Mouse (Mus musculus) liver, adult 2 months (tissue): ENCODE measurements around the gene Cox6b2. TPM values are rescaled to one million over a fixed set of nuclear protein-coding genes. Genes with fewer than 3 reads are reported as not detected.

Experiments used
- DNase-seq: peaks from one replicate; pipeline ENCODE4 v3.0.0-alpha.2; 2011; ENCODE audit warnings: low read depth, low spot score; ENCODE audit errors: extremely low read depth
- H3K27ac ChIP-seq: fragments of 200-500 bp; replicated peaks from 2 replicates; pipeline ENCODE4 v1.5.1; 2012; ENCODE audit warnings: low read depth, mild to moderate bottlenecking, control low read depth, inconsistent platforms, low read length; ENCODE audit not compliant: insufficient read depth
- H3K27me3 ChIP-seq: fragments of 200-500 bp; 2 replicates; pipeline ENCODE4 v1.6.1; 2012; ENCODE audit warnings: mild to moderate bottlenecking, moderate library complexity, low read length, inconsistent platforms; ENCODE audit not compliant: control insufficient read depth, insufficient read depth
- H3K36me3 ChIP-seq: fragments of 200-500 bp; 2 replicates; pipeline ENCODE4 v1.6.1; 2012; ENCODE audit warnings: low read length, inconsistent platforms; ENCODE audit not compliant: control insufficient read depth, insufficient read depth
- H3K4me1 ChIP-seq: fragments of 200-500 bp; 2 replicates; pipeline ENCODE4 v1.6.1; 2011; ENCODE audit warnings: low read length; ENCODE audit not compliant: control insufficient read depth, insufficient read depth
- H3K4me3 ChIP-seq: fragments of 200-500 bp; 2 replicates; pipeline ENCODE4 v1.5.1; 2011; ENCODE audit warnings: low read depth, mild to moderate bottlenecking, control low read depth, low read length, moderate library complexity; ENCODE audit not compliant: insufficient read depth
- H3K79me2 ChIP-seq: fragments of 200-500 bp; 2 replicates; pipeline ENCODE4 v1.6.1; 2012; ENCODE audit warnings: inconsistent platforms, mild to moderate bottlenecking, low read length, moderate library complexity; ENCODE audit not compliant: control insufficient read depth, insufficient read depth
- H3K9ac ChIP-seq: fragments of 200-500 bp; 2 replicates; pipeline ENCODE4 v1.6.1; 2012; ENCODE audit warnings: low read depth, mild to moderate bottlenecking, control low read depth, inconsistent platforms, low read length
- CTCF ChIP-seq: fragments of 200-500 bp; IDR thresholded peaks from 2 replicates; pipeline ENCODE4 v1.5.1; 2011; ENCODE audit warnings: low read depth, low read length, control low read depth
- POLR2A ChIP-seq: fragments of 200-500 bp; IDR thresholded peaks from 2 replicates; pipeline ENCODE4 v1.6.1; 2011; ENCODE audit warnings: low read length, control low read depth; ENCODE audit not compliant: insufficient read depth; ENCODE audit errors: extremely low read depth
- WGBS: fragments of 180-500 bp; shearing (Covaris S2); methylation state at CpG from one replicate; pipeline ENCODE4 v1.1.7; 2018; 5-methylcytosine and 5-hydroxymethylcytosine counted together
- polyA plus RNA-seq: library from polyadenylated mRNA; depleted of rRNA; stranded (reverse); fragments of >200 nt; gene quantifications from 2 replicates; pipeline ENCODE4 v1.2.3, GENCODE M21; 2012
- total RNA-seq: library from RNA; depleted of rRNA; stranded (reverse); fragments of >200 nt; gene quantifications from 2 replicates; pipeline ENCODE4 v1.2.3, GENCODE M21; 2014

Gene Cox6b2
- total and polyA plus RNA-seq, 2 experiments, result 1.3 TPM; not detected in 1

- Histone ChIP-seq H3K27me3 (0 out of 2 replicates have a peak, but pooled peaks cover under 1% of the 10 kb centered on the region), H3K79me2 (no peaks in the 10 kb centered on the region), H3K36me3 (no peaks in the 10 kb centered on the region), H3K4me1 (no peaks in the 10 kb centered on the region), H3K27ac (no peak within 1 kb of the TSS), H3K9ac (no peak within 1 kb of the TSS), H3K4me3 (no peak within 1 kb of the TSS)
- 77% methylated on average over 5 of the region's 5 CpGs for WGBS
- TF ChIP-seq CTCF (no peak), POLR2A (no peak)
- DNase-seq, result no peak
Measured at GRCm38 (mm10) chr7:4771202-4771601, 18.3 kb upstream of the Cox6b2 start, which contains the start of gene Fam71e2. Gene Fam71e2, minus strand, starts transcription at chr7:4771302.

- Histone ChIP-seq H3K9ac (0 out of 2 replicates have a peak overlapping the region, but pooled peaks have one; percentile 2), H3K4me1 (no peaks in the 10 kb centered on the region), H3K27ac (0 out of 2 replicates have a peak overlapping the region, but pooled peaks have one; percentile 0), H3K36me3 (no peaks in the 10 kb centered on the region), H3K27me3 (no peaks in the 10 kb centered on the region), H3K79me2 (no peaks in the 10 kb centered on the region), H3K4me3 (no peak overlapping the region)
- TF ChIP-seq POLR2A (no peak), CTCF (no peak)
- no peak for DNase-seq
- 10% methylated on average over 4 of the region's 4 CpGs for WGBS
Measured at GRCm38 (mm10) chr7:4764946-4765710, 12.2 kb upstream of the Cox6b2 start.

GRCm38 (mm10) chr7:4759670-4760069, 6.8 kb upstream of the Cox6b2 start:
- Histone ChIP-seq H3K27ac (no peak overlapping the region), H3K79me2 (no peaks in the 10 kb centered on the region), H3K4me1 (no peaks in the 10 kb centered on the region), H3K36me3 (no peaks in the 10 kb centered on the region), H3K27me3 (no peaks in the 10 kb centered on the region), H3K4me3 (no peak overlapping the region), H3K9ac (no peak overlapping the region)
- TF ChIP-seq POLR2A (no peak), CTCF (no peak)
- no peak for DNase-seq
- WGBS, result 43% methylated on average over 1 of the region's 1 CpGs

- no peak overlapping the region for H3K9ac ChIP-seq
- no peaks in the 10 kb centered on the region for H3K79me2 ChIP-seq
- H3K4me1 ChIP-seq, result no peaks in the 10 kb centered on the region; the same call in 1 of the 2 replicates
- H3K27ac ChIP-seq, result no peak overlapping the region
- DNase-seq, result peak; percentile 7
- TF ChIP-seq CTCF (no peak), POLR2A (no peak)
- H3K4me3 ChIP-seq, result peak overlapping the region; percentile 32; the same call in 1 of the 2 replicates
- H3K36me3 ChIP-seq, result no peaks in the 10 kb centered on the region
- WGBS, result 3% methylated on average over 30 of the region's 30 CpGs
- H3K27me3 ChIP-seq, result no peaks in the 10 kb centered on the region
Measured at GRCm38 (mm10) chr7:4751971-4752820, 698 bp downstream of the Cox6b2 start.

GRCm38 (mm10) chr7:4749169-4749568, 3.7 kb downstream of the Cox6b2 start:
- no peaks in the 10 kb centered on the region; the same call in 1 of the 2 replicates for H3K4me1 ChIP-seq

More at GRCm38 (mm10) chr7:4749169-4749568, 3.7 kb downstream of the Cox6b2 start:
- whole genome bisulfite sequencing, result 93% methylated on average over 2 of the region's 2 CpGs
- no peak for DNase-seq
- Histone ChIP-seq H3K27me3 (no peaks in the 10 kb centered on the region), H3K79me2 (no peaks in the 10 kb centered on the region), H3K4me3 (no peak overlapping the region), H3K9ac (no peak overlapping the region), H3K36me3 (no peaks in the 10 kb centered on the region), H3K27ac (no peak overlapping the region)
- TF ChIP-seq POLR2A, result no peak
- no peak for TF ChIP-seq CTCF
